Mouse (Mus musculus): ENCODE measurements around the gene Gm29666. TPM values are rescaled to one million over a fixed set of nuclear protein-coding genes. Genes with fewer than 3 reads are reported as not detected.
A peak's percentile ranks its signal among the peaks of the same experiment; 100 is the strongest.
"Not testable (repeated sequence)": the region's sequence is repeated elsewhere in the genome, so short reads cannot be mapped to it uniquely, and the experiment has no call there.

The Gm29666 gene
- polyA plus RNA-seq, 1 experiment from 2014 or later, result 1.2 TPM

GRCm38 (mm10) chr15:84896216-84896615, 23.6 kb downstream of the Gm29666 start:
- peaks cover 15% of the 10 kb centered on the region for H3K4me1 ChIP-seq
- ATAC-seq (ENCODE audit: low FRiP score); H3K4me2 ChIP-seq; H3K27ac ChIP-seq; H3K4me3 ChIP-seq (replicated peaks); H3K9me3 ChIP-seq; H3K9ac ChIP-seq; H3K27me3 ChIP-seq; H3K36me3 ChIP-seq (replicated peaks): not testable (repeated sequence)
- WGBS, result 77% methylated on average over 10 of the region's 10 CpGs

GRCm38 (mm10) chr15:84891658-84892057, 28.2 kb downstream of the Gm29666 start:
- peak; percentile 44; the same call in 1 of the 2 replicates for ATAC-seq (ENCODE audit: low FRiP score)
- peaks cover 12% of the 10 kb centered on the region for H3K4me1 ChIP-seq
- H3K36me3 ChIP-seq (replicated peaks), result no peaks in the 10 kb centered on the region
- no peak overlapping the region for H3K9ac ChIP-seq
- WGBS, result 4% methylated on average over 3 of the region's 3 CpGs
- H3K27me3 ChIP-seq, result no peaks in the 10 kb centered on the region
- no peak overlapping the region for H3K4me2 ChIP-seq
- H3K4me3 ChIP-seq (replicated peaks), result no peak overlapping the region
- no peak overlapping the region for H3K27ac ChIP-seq
- H3K9me3 ChIP-seq, result 0 out of 2 replicates have a peak, but pooled peaks cover 3% of the 10 kb centered on the region

- no peak overlapping the region for H3K4me3 ChIP-seq (replicated peaks)
- no peak overlapping the region for H3K9ac ChIP-seq
- H3K27ac ChIP-seq, result no peak overlapping the region
- no peaks in the 10 kb centered on the region for H3K36me3 ChIP-seq (replicated peaks)
- 47% methylated on average over 3 of the region's 3 CpGs for WGBS
- H3K27me3 ChIP-seq, result no peaks in the 10 kb centered on the region
- no peak for ATAC-seq (ENCODE audit: low FRiP score)
- peaks cover 12% of the 10 kb centered on the region for H3K4me1 ChIP-seq
- H3K9me3 ChIP-seq, result 0 out of 2 replicates have a peak, but pooled peaks cover 3% of the 10 kb centered on the region
- H3K4me2 ChIP-seq, result no peak overlapping the region
Measured at GRCm38 (mm10) chr15:84891246-84891645, 28.6 kb downstream of the Gm29666 start.

- no peaks in the 10 kb centered on the region for H3K27me3 ChIP-seq
- WGBS, result 83% methylated on average over 12 of the region's 12 CpGs
- no peak overlapping the region for H3K27ac ChIP-seq
- no peaks in the 10 kb centered on the region for H3K9me3 ChIP-seq
- ATAC-seq (ENCODE audit: low FRiP score), result no peak
- peaks cover 12% of the 10 kb centered on the region for H3K4me1 ChIP-seq
- H3K9ac ChIP-seq, result no peak overlapping the region
- no peaks in the 10 kb centered on the region for H3K36me3 ChIP-seq (replicated peaks)
- H3K4me3 ChIP-seq (replicated peaks), result no peak overlapping the region
- H3K4me2 ChIP-seq, result no peak overlapping the region
Measured at GRCm38 (mm10) chr15:84888066-84888465, 31.8 kb downstream of the Gm29666 start.

GRCm38 (mm10) chr15:84877029-84877815, 42.6 kb downstream of the Gm29666 start:
- no peaks in the 10 kb centered on the region for H3K9me3 ChIP-seq
- H3K36me3 ChIP-seq (replicated peaks), result no peaks in the 10 kb centered on the region
- 88% methylated on average over 12 of the region's 12 CpGs for WGBS
- H3K27me3 ChIP-seq, result no peaks in the 10 kb centered on the region
- no peak overlapping the region for H3K4me2 ChIP-seq
- no peak overlapping the region for H3K9ac ChIP-seq
- H3K27ac ChIP-seq, result no peak overlapping the region
- ATAC-seq (ENCODE audit: low FRiP score), result no peak
- H3K4me3 ChIP-seq (replicated peaks), result no peak overlapping the region
- no peaks in the 10 kb centered on the region for H3K4me1 ChIP-seq

- 88% methylated on average over 4 of the region's 4 CpGs for WGBS
- Histone ChIP-seq H3K9me3 (no peaks in the 10 kb centered on the region), H3K4me2 (no peak overlapping the region), H3K4me1 (no peaks in the 10 kb centered on the region), H3K4me3 (replicated peaks) (no peak overlapping the region), H3K27ac (no peak overlapping the region), H3K9ac (no peak overlapping the region), H3K36me3 (replicated peaks) (no peaks in the 10 kb centered on the region), H3K27me3 (no peaks in the 10 kb centered on the region)
- ATAC-seq (ENCODE audit: low FRiP score), result no peak
Measured at GRCm38 (mm10) chr15:84873867-84874266, 46.0 kb downstream of the Gm29666 start.

- H3K4me3 ChIP-seq (replicated peaks), result no peak overlapping the region
- no peaks in the 10 kb centered on the region for H3K9me3 ChIP-seq
- no peaks in the 10 kb centered on the region for H3K4me1 ChIP-seq
- H3K27ac ChIP-seq, result no peak overlapping the region
- no peaks in the 10 kb centered on the region for H3K36me3 ChIP-seq (replicated peaks)
- no peak overlapping the region for H3K9ac ChIP-seq
- H3K4me2 ChIP-seq, result no peak overlapping the region
- H3K27me3 ChIP-seq, result no peaks in the 10 kb centered on the region
- 87% methylated on average over 11 of the region's 11 CpGs for WGBS
- ATAC-seq (ENCODE audit: low FRiP score), result no peak
Measured at GRCm38 (mm10) chr15:84873079-84873478, 46.8 kb downstream of the Gm29666 start.

GRCm38 (mm10) chr15:84871802-84872201, 48.0 kb downstream of the Gm29666 start:
- Histone ChIP-seq H3K27me3 (no peaks in the 10 kb centered on the region), H3K4me1 (no peaks in the 10 kb centered on the region), H3K4me3 (replicated peaks) (no peak overlapping the region), H3K36me3 (replicated peaks) (no peaks in the 10 kb centered on the region), H3K9me3 (no peaks in the 10 kb centered on the region), H3K9ac (no peak overlapping the region), H3K4me2 (no peak overlapping the region), H3K27ac (no peak overlapping the region)
- WGBS, result 81% methylated on average over 3 of the region's 3 CpGs
- no peak for ATAC-seq (ENCODE audit: low FRiP score)

- Histone ChIP-seq H3K36me3 (replicated peaks) (no peaks in the 10 kb centered on the region), H3K9me3 (no peaks in the 10 kb centered on the region), H3K4me1 (peaks cover 6% of the 10 kb centered on the region), H3K4me2 (no peak overlapping the region), H3K27ac (no peak overlapping the region), H3K4me3 (replicated peaks) (no peak overlapping the region), H3K27me3 (peaks cover 5% of the 10 kb centered on the region; the same call in 1 of the 2 replicates), H3K9ac (no peak overlapping the region)
- 76% methylated on average over 8 of the region's 8 CpGs for WGBS
- ATAC-seq (ENCODE audit: low FRiP score), result no peak
Measured at GRCm38 (mm10) chr15:84861911-84862310, 57.9 kb downstream of the Gm29666 start.

Small RNA genes lying within 50 kb of the gene (microRNA-seq; reads per million reads assigned to microRNA genes)
- gene Mir1249, result 43.4 reads per million, percentile 42 among the genes with 10 or more reads in this experiment

Other genes with a start within 250 kb of the Gm29666 start
- 0.60 and 1.1 TPM in 2 replicates for gene Arhgap8, start 200.0 kb downstream of the Gm29666 start, polyA plus RNA-seq (2016; fragmentation: Nextera tagmentation; extraction: Ambion mirVana)
- 17.6 and 24.4 TPM in 2 replicates for gene Phf21b, start 64.0 kb downstream of the Gm29666 start, polyA plus RNA-seq (2016; fragmentation: Nextera tagmentation; extraction: Ambion mirVana)
- 64.0 and 72.5 TPM in 2 replicates for gene Nup50, start 3.4 kb upstream of the Gm29666 start, polyA plus RNA-seq (2016; fragmentation: Nextera tagmentation; extraction: Ambion mirVana)
- 14.2 and 14.5 TPM in 2 replicates for gene 5031439G07Rik, start 68.5 kb upstream of the Gm29666 start, polyA plus RNA-seq (2016; fragmentation: Nextera tagmentation; extraction: Ambion mirVana)
- gene Upk3a, start 97.1 kb upstream of the Gm29666 start, polyA plus RNA-seq (2016; fragmentation: Nextera tagmentation; extraction: Ambion mirVana), result 0.24 TPM in 1 of 2 replicates, not detected in the other
- gene Fam118a, start 108.9 kb upstream of the Gm29666 start, polyA plus RNA-seq (2016; fragmentation: Nextera tagmentation; extraction: Ambion mirVana), result 22.1 and 23.6 TPM in 2 replicates
- 0.17 and 0.24 TPM in 2 replicates for gene Smc1b, start 211.9 kb upstream of the Gm29666 start, polyA plus RNA-seq (2016; fragmentation: Nextera tagmentation; extraction: Ambion mirVana)
- gene Ribc2, start 212.0 kb upstream of the Gm29666 start, polyA plus RNA-seq (2016; fragmentation: Nextera tagmentation; extraction: Ambion mirVana), result 0.46 and 0.96 TPM in 2 replicates

Measured in forebrain, embryonic 12.5 days (tissue).